Mouse (Mus musculus): ENCODE results near the gene Rpl18. TPM values are rescaled to one million over a fixed set of nuclear protein-coding genes. Genes with fewer than 3 reads are reported as not detected.

Rpl18 gene
- 666 and 743 TPM in 2 replicates for polyA plus RNA-seq (2014; fragmentation: Nextera tagmentation; extraction: Ambion mirVana)

- peak; percentile 84 for ATAC-seq (ENCODE audit: insufficient number of reproducible peaks, insufficient read depth, low FRiP score, low read depth)
- peaks cover 17 to 44% of the 10 kb centered on the region in 2 experiments for H3K4me1 ChIP-seq (ENCODE audit: control insufficient read depth in 2 of 2, insufficient read depth in 2 of 2, low read length in 2 of 2)
- H3K27ac ChIP-seq (replicated peaks in 1 of 2; ENCODE audit: control insufficient read depth in 1 of 2, insufficient read depth in 1 of 2, low read depth in 2 of 2, low read length in 2 of 2), result peak within 1 kb of the TSS; percentile 1 to 41; a peak in 2 of 4 replicates
- no peaks in the 10 kb centered on the region for H3K9me3 ChIP-seq (ENCODE audit: control insufficient read depth, low read length)
- H3K9ac ChIP-seq (ENCODE audit: low read length), result peak within 1 kb of the TSS; percentile 88
- peak within 1 kb of the TSS; percentile 58 to 64 for H3K4me3 ChIP-seq (ENCODE audit: control insufficient read depth in 1 of 2, insufficient read depth in 1 of 2, low read depth in 1 of 2, low read length in 2 of 2)
- 8% methylated on average over 34 of the region's 34 CpGs for WGBS
- H3K4me2 ChIP-seq (ENCODE audit: low read length), result peak within 1 kb of the TSS; percentile 90
- H3K36me3 ChIP-seq (ENCODE audit: control insufficient read depth, insufficient read depth, low read length), result peaks cover 53% of the 10 kb centered on the region
- no peaks in the 10 kb centered on the region for H3K27me3 ChIP-seq (ENCODE audit: control insufficient read depth, insufficient read depth, low read length)
These were observed at the start of gene Rpl18 for GRCm38 (mm10) chr7:45715090-45715708. Gene Rpl18 (plus strand): TSS chr7:45715457.

GRCm38 (mm10) chr7:45666161-45666560, 49.1 kb upstream of the Rpl18 start, which contains the start of gene Fut2:
Gene Fut2 (minus strand): TSS chr7:45666394.
- H3K27ac ChIP-seq (replicated peaks in 1 of 2; ENCODE audit: control insufficient read depth in 1 of 2, insufficient read depth in 1 of 2, low read depth in 2 of 2, low read length in 2 of 2), result no peak within 1 kb of the TSS
- no peak within 1 kb of the TSS for H3K9ac ChIP-seq (ENCODE audit: low read length)
- no peak for ATAC-seq (ENCODE audit: insufficient number of reproducible peaks, insufficient read depth, low FRiP score, low read depth)
- H3K27me3 ChIP-seq (ENCODE audit: control insufficient read depth, insufficient read depth, low read length), result no peaks in the 10 kb centered on the region
- H3K4me2 ChIP-seq (ENCODE audit: low read length), result no peak within 1 kb of the TSS
- WGBS, result 82% methylated on average over 7 of the region's 7 CpGs
- H3K4me3 ChIP-seq (ENCODE audit: control insufficient read depth in 1 of 2, insufficient read depth in 1 of 2, low read depth in 1 of 2, low read length in 2 of 2), result no peak within 1 kb of the TSS
- H3K36me3 ChIP-seq (ENCODE audit: control insufficient read depth, insufficient read depth, low read length), result no peaks in the 10 kb centered on the region
- H3K9me3 ChIP-seq (ENCODE audit: control insufficient read depth, low read length), result peaks cover 4% of the 10 kb centered on the region; the same call in 1 of the 2 replicates
- peaks cover 3 to 9% of the 10 kb centered on the region in 2 experiments; a peak in 1 of 4 replicates for H3K4me1 ChIP-seq (ENCODE audit: control insufficient read depth in 2 of 2, insufficient read depth in 2 of 2, low read length in 2 of 2)

- Histone ChIP-seq H3K4me1 (ENCODE audit: control insufficient read depth in 2 of 2, insufficient read depth in 2 of 2, low read length in 2 of 2) (peaks cover 3 to 9% of the 10 kb centered on the region in 2 experiments; a peak in 1 of 4 replicates), H3K27ac (replicated peaks in 1 of 2; ENCODE audit: control insufficient read depth in 1 of 2, insufficient read depth in 1 of 2, low read depth in 2 of 2, low read length in 2 of 2) (no peak overlapping the region), H3K36me3 (ENCODE audit: control insufficient read depth, insufficient read depth, low read length) (no peaks in the 10 kb centered on the region), H3K9me3 (ENCODE audit: control insufficient read depth, low read length) (peaks cover 4% of the 10 kb centered on the region; the same call in 1 of the 2 replicates), H3K4me3 (ENCODE audit: control insufficient read depth in 1 of 2, insufficient read depth in 1 of 2, low read depth in 1 of 2, low read length in 2 of 2) (no peak overlapping the region), H3K27me3 (ENCODE audit: control insufficient read depth, insufficient read depth, low read length) (no peaks in the 10 kb centered on the region), H3K9ac (ENCODE audit: low read length) (no peak overlapping the region), H3K4me2 (ENCODE audit: low read length) (no peak overlapping the region)
- ATAC-seq (ENCODE audit: insufficient number of reproducible peaks, insufficient read depth, low FRiP score, low read depth), result no peak
- whole genome bisulfite sequencing, result 76% methylated on average over 14 of the region's 14 CpGs
These were observed 47.5 kb upstream of the Rpl18 start for GRCm38 (mm10) chr7:45667761-45668160.

- peaks cover 3 to 7% of the 10 kb centered on the region in 2 experiments; a peak in 1 of 4 replicates for H3K4me1 ChIP-seq (ENCODE audit: control insufficient read depth in 2 of 2, insufficient read depth in 2 of 2, low read length in 2 of 2)
These were observed 46.3 kb upstream of the Rpl18 start for GRCm38 (mm10) chr7:45668921-45669320.

GRCm38 (mm10) chr7:45677627-45678295, 37.5 kb upstream of the Rpl18 start:
- no peak overlapping the region for H3K9ac ChIP-seq (ENCODE audit: low read length)
- H3K4me1 ChIP-seq (ENCODE audit: control insufficient read depth in 2 of 2, insufficient read depth in 2 of 2, low read length in 2 of 2), result peaks cover 5 to 15% of the 10 kb centered on the region in 2 experiments
- no peaks in the 10 kb centered on the region for H3K36me3 ChIP-seq (ENCODE audit: control insufficient read depth, insufficient read depth, low read length)
- H3K27ac ChIP-seq (replicated peaks in 1 of 2; ENCODE audit: control insufficient read depth in 1 of 2, insufficient read depth in 1 of 2, low read depth in 2 of 2, low read length in 2 of 2), result no peak overlapping the region
- no peaks in the 10 kb centered on the region for H3K27me3 ChIP-seq (ENCODE audit: control insufficient read depth, insufficient read depth, low read length)
- WGBS, result 76% methylated on average over 7 of the region's 7 CpGs
- no peak overlapping the region for H3K4me3 ChIP-seq (ENCODE audit: control insufficient read depth in 1 of 2, insufficient read depth in 1 of 2, low read depth in 1 of 2, low read length in 2 of 2)
- no peaks in the 10 kb centered on the region for H3K9me3 ChIP-seq (ENCODE audit: control insufficient read depth, low read length)
- ATAC-seq (ENCODE audit: insufficient number of reproducible peaks, insufficient read depth, low FRiP score, low read depth), result no peak
- H3K4me2 ChIP-seq (ENCODE audit: low read length), result no peak overlapping the region

More at GRCm38 (mm10) chr7:45668921-45669320, 46.3 kb upstream of the Rpl18 start:
- WGBS, result 95% methylated on average over 9 of the region's 9 CpGs
- Histone ChIP-seq H3K27ac (replicated peaks in 1 of 2; ENCODE audit: control insufficient read depth in 1 of 2, insufficient read depth in 1 of 2, low read depth in 2 of 2, low read length in 2 of 2) (no peak overlapping the region), H3K9ac (ENCODE audit: low read length) (no peak overlapping the region), H3K9me3 (ENCODE audit: control insufficient read depth, low read length) (peaks cover 4% of the 10 kb centered on the region; the same call in 1 of the 2 replicates), H3K4me2 (ENCODE audit: low read length) (no peak overlapping the region), H3K27me3 (ENCODE audit: control insufficient read depth, insufficient read depth, low read length) (no peaks in the 10 kb centered on the region), H3K4me3 (ENCODE audit: control insufficient read depth in 1 of 2, insufficient read depth in 1 of 2, low read depth in 1 of 2, low read length in 2 of 2) (no peak overlapping the region), H3K36me3 (ENCODE audit: control insufficient read depth, insufficient read depth, low read length) (no peaks in the 10 kb centered on the region)
- ATAC-seq (ENCODE audit: insufficient number of reproducible peaks, insufficient read depth, low FRiP score, low read depth), result no peak

GRCm38 (mm10) chr7:45678513-45678912, 36.7 kb upstream of the Rpl18 start:
- H3K27ac ChIP-seq (replicated peaks in 1 of 2; ENCODE audit: control insufficient read depth in 1 of 2, insufficient read depth in 1 of 2, low read depth in 2 of 2, low read length in 2 of 2), result no peak overlapping the region
- 91% methylated on average over 14 of the region's 14 CpGs for WGBS
- no peak overlapping the region for H3K9ac ChIP-seq (ENCODE audit: low read length)

GRCm38 (mm10) chr7:45679966-45680621, 35.2 kb upstream of the Rpl18 start:
- Histone ChIP-seq H3K4me1 (ENCODE audit: control insufficient read depth in 2 of 2, insufficient read depth in 2 of 2, low read length in 2 of 2) (peaks cover 5 to 15% of the 10 kb centered on the region in 2 experiments), H3K4me3 (ENCODE audit: control insufficient read depth in 1 of 2, insufficient read depth in 1 of 2, low read depth in 1 of 2, low read length in 2 of 2) (no peak overlapping the region), H3K9ac (ENCODE audit: low read length) (no peak overlapping the region; the same call in 1 of the 2 replicates), H3K9me3 (ENCODE audit: control insufficient read depth, low read length) (no peaks in the 10 kb centered on the region), H3K4me2 (ENCODE audit: low read length) (no peak overlapping the region), H3K27me3 (ENCODE audit: control insufficient read depth, insufficient read depth, low read length) (no peaks in the 10 kb centered on the region), H3K36me3 (ENCODE audit: control insufficient read depth, insufficient read depth, low read length) (no peaks in the 10 kb centered on the region), H3K27ac (replicated peaks in 1 of 2; ENCODE audit: control insufficient read depth in 1 of 2, insufficient read depth in 1 of 2, low read depth in 2 of 2, low read length in 2 of 2) (peak overlapping the region; percentile 58 to 70)
- no peak; the same call in 1 of the 2 replicates for ATAC-seq (ENCODE audit: insufficient number of reproducible peaks, insufficient read depth, low FRiP score, low read depth)
- WGBS, result 59% methylated on average over 14 of the region's 14 CpGs

More at GRCm38 (mm10) chr7:45678513-45678912, 36.7 kb upstream of the Rpl18 start:
- Histone ChIP-seq H3K27me3 (ENCODE audit: control insufficient read depth, insufficient read depth, low read length) (no peaks in the 10 kb centered on the region), H3K4me3 (ENCODE audit: control insufficient read depth in 1 of 2, insufficient read depth in 1 of 2, low read depth in 1 of 2, low read length in 2 of 2) (no peak overlapping the region), H3K4me1 (ENCODE audit: control insufficient read depth in 2 of 2, insufficient read depth in 2 of 2, low read length in 2 of 2) (peaks cover 5 to 15% of the 10 kb centered on the region in 2 experiments), H3K4me2 (ENCODE audit: low read length) (no peak overlapping the region), H3K9me3 (ENCODE audit: control insufficient read depth, low read length) (no peaks in the 10 kb centered on the region), H3K36me3 (ENCODE audit: control insufficient read depth, insufficient read depth, low read length) (no peaks in the 10 kb centered on the region)
- ATAC-seq (ENCODE audit: insufficient number of reproducible peaks, insufficient read depth, low FRiP score, low read depth), result no peak
